Mouse (Mus musculus): ENCODE data around the gene Mipep. TPM values are rescaled to one million over a fixed set of nuclear protein-coding genes. Genes with fewer than 3 reads are reported as not detected.

Mipep gene
- polyA plus RNA-seq, 1 experiment from 2014 or later: 9.8 TPM

DNA sequence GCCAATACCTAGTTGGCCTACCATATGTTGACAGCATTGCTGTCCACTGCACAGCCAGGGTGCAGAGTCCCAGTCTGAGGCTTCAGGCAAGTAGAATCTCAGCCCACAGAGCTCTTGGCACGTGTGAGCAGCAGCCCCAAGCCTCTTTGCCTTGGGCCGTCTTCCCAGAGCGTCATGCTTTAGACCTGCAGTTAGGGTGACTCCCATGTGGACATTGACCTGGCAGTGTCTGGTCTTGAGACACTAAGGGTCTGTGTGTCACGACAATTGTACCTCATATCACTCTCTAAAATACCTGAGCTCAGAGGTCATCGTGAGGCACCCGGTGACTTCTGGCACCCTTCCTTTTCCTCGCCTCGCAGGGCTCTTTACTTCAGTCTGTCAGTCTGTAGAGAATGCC, 25.3 kb upstream of the Mipep start:
- no peak for TF ChIP-seq CTCF (IDR thresholded peaks at IDR 0.05; ENCODE audit: low read depth)
- no peak for TF ChIP-seq EP300 (optimal IDR thresholded peaks at IDR 0.05)

DNA sequence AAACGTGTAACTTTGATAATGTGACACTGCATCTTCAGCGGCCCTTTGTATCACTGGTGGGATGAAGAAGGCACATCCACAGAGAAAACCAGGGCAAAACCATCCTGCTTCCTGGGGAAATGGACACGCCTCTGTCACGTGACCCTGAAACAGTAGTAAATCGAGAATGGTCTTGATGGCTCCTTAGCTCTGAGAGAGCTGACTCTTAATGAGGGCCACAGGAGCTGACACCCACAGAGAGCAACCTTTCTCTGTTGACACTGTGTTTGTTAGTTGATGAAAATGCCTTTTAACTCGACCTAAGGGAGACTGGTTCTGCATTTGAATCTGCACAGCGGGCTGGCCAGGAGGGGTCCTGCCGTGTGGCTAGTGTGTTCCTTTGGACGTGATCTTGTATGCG, 22.6 kb upstream of the Mipep start:
- H3K36me3 ChIP-seq (ENCODE audit: control insufficient read depth, insufficient read depth, low read length): peaks cover 19% of the 10 kb centered on the region

More for the DNA sequence above, 25.3 kb upstream of the Mipep start:
- Histone ChIP-seq H3K27ac (replicated peaks) (no peak overlapping the region), H3K9ac (ENCODE audit: low read length) (no peak overlapping the region), H3K9me3 (ENCODE audit: control insufficient read depth, low read length) (no peaks in the 10 kb centered on the region), H3K27me3 (ENCODE audit: control insufficient read depth, insufficient read depth, low read length) (no peaks in the 10 kb centered on the region), H3K4me1 (replicated peaks; ENCODE audit: control insufficient read depth, insufficient read depth) (no peaks in the 10 kb centered on the region), H3K36me3 (ENCODE audit: control insufficient read depth, insufficient read depth, low read length) (peaks cover 30% of the 10 kb centered on the region), H3K4me2 (replicated peaks; ENCODE audit: low read depth) (no peak overlapping the region), H3K4me3 (ENCODE audit: low read depth, low read length) (no peak overlapping the region)
- ATAC-seq (ENCODE audit: low FRiP score, low TSS enrichment) (no peak), DNase-seq (ENCODE audit: low spot score) (no peak)
- 91% methylated on average over 8 of the region's 8 CpGs for WGBS

DNA sequence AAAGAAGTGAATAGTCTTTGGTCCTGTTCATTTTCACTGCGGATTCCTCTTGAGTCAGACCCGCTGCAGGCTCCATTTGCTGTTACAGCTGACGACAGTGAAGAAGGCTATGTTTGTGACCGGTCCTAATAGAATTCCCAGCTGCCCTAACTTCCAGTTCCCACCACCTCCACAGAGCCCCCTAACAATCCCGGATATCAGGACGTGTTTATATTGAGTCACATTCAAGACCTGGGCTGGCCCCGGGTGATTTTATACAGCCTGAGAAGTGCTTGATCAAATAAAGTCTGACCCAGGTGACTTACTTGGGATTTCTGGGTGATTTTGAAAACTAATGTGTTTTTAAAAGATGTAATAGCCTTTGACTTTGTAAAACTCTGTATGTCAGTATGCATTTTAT, 21.6 kb upstream of the Mipep start:
- Histone ChIP-seq H3K9me3 (ENCODE audit: control insufficient read depth, low read length) (no peaks in the 10 kb centered on the region), H3K36me3 (ENCODE audit: control insufficient read depth, insufficient read depth, low read length) (peaks cover 19% of the 10 kb centered on the region), H3K27ac (replicated peaks) (no peak overlapping the region), H3K4me3 (ENCODE audit: low read depth, low read length) (no peak overlapping the region), H3K9ac (ENCODE audit: low read length) (no peak overlapping the region), H3K27me3 (ENCODE audit: control insufficient read depth, insufficient read depth, low read length) (no peaks in the 10 kb centered on the region), H3K4me2 (replicated peaks; ENCODE audit: low read depth) (no peak overlapping the region), H3K4me1 (replicated peaks; ENCODE audit: control insufficient read depth, insufficient read depth) (no peaks in the 10 kb centered on the region)
- TF ChIP-seq CTCF (IDR thresholded peaks at IDR 0.05; ENCODE audit: low read depth) (no peak), EP300 (optimal IDR thresholded peaks at IDR 0.05) (no peak)
- 31% methylated on average over 7 of the region's 7 CpGs for WGBS
- ATAC-seq (ENCODE audit: low FRiP score, low TSS enrichment): no peak
- no peak for DNase-seq (ENCODE audit: low spot score)

More for the DNA sequence above, 22.6 kb upstream of the Mipep start:
- H3K27me3 ChIP-seq (ENCODE audit: control insufficient read depth, insufficient read depth, low read length): no peaks in the 10 kb centered on the region
- ATAC-seq (ENCODE audit: low FRiP score, low TSS enrichment) (no peak), DNase-seq (ENCODE audit: low spot score) (no peak)
- H3K4me3 ChIP-seq (ENCODE audit: low read depth, low read length): no peak overlapping the region
- TF ChIP-seq CTCF (IDR thresholded peaks at IDR 0.05; ENCODE audit: low read depth): no peak
- no peak for TF ChIP-seq EP300 (optimal IDR thresholded peaks at IDR 0.05)
- no peaks in the 10 kb centered on the region for H3K9me3 ChIP-seq (ENCODE audit: control insufficient read depth, low read length)
- no peak overlapping the region for H3K4me2 ChIP-seq (replicated peaks; ENCODE audit: low read depth)
- no peaks in the 10 kb centered on the region for H3K4me1 ChIP-seq (replicated peaks; ENCODE audit: control insufficient read depth, insufficient read depth)
- H3K9ac ChIP-seq (ENCODE audit: low read length): no peak overlapping the region
- 78% methylated on average over 10 of the region's 10 CpGs for WGBS
- H3K27ac ChIP-seq (replicated peaks): no peak overlapping the region

- ATAC-seq (ENCODE audit: low FRiP score, low TSS enrichment): no peak
- H3K4me3 ChIP-seq (ENCODE audit: low read depth, low read length): no peak overlapping the region
- TF ChIP-seq EP300 (optimal IDR thresholded peaks at IDR 0.05) (no peak), CTCF (IDR thresholded peaks at IDR 0.05; ENCODE audit: low read depth) (no peak)
- 81% methylated on average over 5 of the region's 5 CpGs for WGBS
- H3K27me3 ChIP-seq (ENCODE audit: control insufficient read depth, insufficient read depth, low read length): no peaks in the 10 kb centered on the region
- H3K27ac ChIP-seq (replicated peaks): no peak overlapping the region
- H3K9ac ChIP-seq (ENCODE audit: low read length): no peak overlapping the region
- DNase-seq (ENCODE audit: low spot score): no peak
- no peaks in the 10 kb centered on the region for H3K4me1 ChIP-seq (replicated peaks; ENCODE audit: control insufficient read depth, insufficient read depth)
- H3K36me3 ChIP-seq (ENCODE audit: control insufficient read depth, insufficient read depth, low read length): peaks cover 16% of the 10 kb centered on the region
- no peaks in the 10 kb centered on the region for H3K9me3 ChIP-seq (ENCODE audit: control insufficient read depth, low read length)
- H3K4me2 ChIP-seq (replicated peaks; ENCODE audit: low read depth): no peak overlapping the region
Measured at GRCm38 (mm10) chr14:60763746-60764145, 20.6 kb upstream of the Mipep start.

DNA sequence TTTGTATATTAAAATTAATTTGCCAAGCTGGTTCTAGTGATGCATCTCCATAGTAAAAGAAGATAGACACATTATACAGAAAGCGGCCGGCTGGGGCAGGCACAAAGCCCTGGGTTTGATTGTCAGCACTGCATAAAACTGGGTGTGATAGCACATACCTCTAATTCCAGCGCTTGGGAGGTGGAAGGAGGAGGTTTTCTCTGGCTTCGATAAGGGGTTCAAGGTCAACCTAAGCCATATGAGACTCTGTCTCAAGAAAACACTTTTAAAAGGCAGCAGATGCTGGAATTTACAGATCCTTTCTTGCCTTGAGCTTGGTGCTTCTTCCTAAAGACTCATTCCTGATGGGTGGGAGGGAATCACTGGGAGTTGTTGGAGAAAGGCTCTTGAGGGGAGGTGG, 19.8 kb upstream of the Mipep start:
- no peaks in the 10 kb centered on the region for H3K4me1 ChIP-seq (replicated peaks; ENCODE audit: control insufficient read depth, insufficient read depth)
- H3K27me3 ChIP-seq (ENCODE audit: control insufficient read depth, insufficient read depth, low read length): no peaks in the 10 kb centered on the region
- TF ChIP-seq CTCF (IDR thresholded peaks at IDR 0.05; ENCODE audit: low read depth) (no peak), EP300 (optimal IDR thresholded peaks at IDR 0.05) (no peak)
- no peak overlapping the region for H3K9ac ChIP-seq (ENCODE audit: low read length)
- H3K4me3 ChIP-seq (ENCODE audit: low read depth, low read length): no peak overlapping the region
- no peak overlapping the region for H3K4me2 ChIP-seq (replicated peaks; ENCODE audit: low read depth)
- H3K27ac ChIP-seq (replicated peaks): no peak overlapping the region; the same call in 1 of the 2 replicates
- H3K36me3 ChIP-seq (ENCODE audit: control insufficient read depth, insufficient read depth, low read length): peaks cover 13% of the 10 kb centered on the region
- DNase-seq (ENCODE audit: low spot score) (no peak), ATAC-seq (ENCODE audit: low FRiP score, low TSS enrichment) (no peak)
- H3K9me3 ChIP-seq (ENCODE audit: control insufficient read depth, low read length): no peaks in the 10 kb centered on the region
- 77% methylated on average over 4 of the region's 4 CpGs for WGBS

DNA sequence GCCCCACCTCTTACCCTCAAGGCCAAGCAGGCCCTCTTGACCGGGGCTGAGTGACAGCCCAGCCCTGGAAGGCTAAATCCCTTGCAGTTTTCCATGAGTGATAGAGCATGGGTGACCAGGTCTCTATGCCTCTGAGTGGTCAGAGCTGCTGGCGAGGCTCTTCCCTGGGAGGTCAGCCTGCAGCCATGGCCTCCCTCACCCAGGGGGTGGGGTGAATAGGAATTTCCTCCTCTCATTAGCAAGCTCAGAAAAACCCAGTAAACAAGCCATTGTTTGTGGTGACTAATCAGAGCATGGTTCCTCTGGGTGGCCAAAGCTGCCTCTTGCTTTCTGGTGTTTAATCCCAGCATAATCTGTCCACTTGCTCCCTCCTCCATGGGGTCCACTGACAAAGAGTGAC, 19.3 kb upstream of the Mipep start:
- H3K4me3 ChIP-seq (ENCODE audit: low read depth, low read length): no peak overlapping the region
- ATAC-seq (ENCODE audit: low FRiP score, low TSS enrichment) (peak; percentile 53; the same call in 1 of the 2 replicates), DNase-seq (ENCODE audit: low spot score) (no peak)
- no peak overlapping the region for H3K9ac ChIP-seq (ENCODE audit: low read length)
- TF ChIP-seq CTCF (IDR thresholded peaks at IDR 0.05; ENCODE audit: low read depth): no peak
- no peak for TF ChIP-seq EP300 (optimal IDR thresholded peaks at IDR 0.05)
- no peaks in the 10 kb centered on the region for H3K27me3 ChIP-seq (ENCODE audit: control insufficient read depth, insufficient read depth, low read length)
- 0 out of 2 replicates have a peak overlapping the region, but pooled peaks have one; percentile 13 for H3K27ac ChIP-seq (replicated peaks)
- H3K36me3 ChIP-seq (ENCODE audit: control insufficient read depth, insufficient read depth, low read length): peaks cover 13% of the 10 kb centered on the region
- no peak overlapping the region for H3K4me2 ChIP-seq (replicated peaks; ENCODE audit: low read depth)
- WGBS: 63% methylated on average over 2 of the region's 2 CpGs
- no peaks in the 10 kb centered on the region for H3K4me1 ChIP-seq (replicated peaks; ENCODE audit: control insufficient read depth, insufficient read depth)
- H3K9me3 ChIP-seq (ENCODE audit: control insufficient read depth, low read length): no peaks in the 10 kb centered on the region

Data from stomach, postnatal 0 days (tissue).